Mouse (Mus musculus): ENCODE measurements around the gene Slc39a11.

The Slc39a11 gene

DNA sequence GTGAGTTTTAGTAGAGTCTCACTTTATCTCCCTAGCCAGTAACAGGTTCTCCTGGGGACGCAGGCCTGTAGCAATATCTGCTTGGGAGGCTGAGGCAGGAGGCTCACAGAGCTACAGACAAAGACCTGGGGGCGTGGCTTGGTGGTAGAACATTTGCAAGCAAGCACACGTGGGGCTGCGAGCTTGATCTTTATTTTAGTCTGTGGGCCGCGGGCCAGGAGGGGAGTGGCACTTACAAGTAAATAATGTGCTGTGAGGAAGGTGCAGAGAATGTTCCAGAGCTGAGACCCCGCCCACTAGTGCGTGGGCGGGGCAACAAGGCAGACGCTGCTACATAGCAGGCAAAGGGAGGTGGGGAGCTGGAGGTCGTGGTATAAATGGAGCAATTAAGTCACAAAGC, 250.3 kb downstream of the Slc39a11 start:
- no peak for DNase-seq (ENCODE audit: low spot score)

DNA sequence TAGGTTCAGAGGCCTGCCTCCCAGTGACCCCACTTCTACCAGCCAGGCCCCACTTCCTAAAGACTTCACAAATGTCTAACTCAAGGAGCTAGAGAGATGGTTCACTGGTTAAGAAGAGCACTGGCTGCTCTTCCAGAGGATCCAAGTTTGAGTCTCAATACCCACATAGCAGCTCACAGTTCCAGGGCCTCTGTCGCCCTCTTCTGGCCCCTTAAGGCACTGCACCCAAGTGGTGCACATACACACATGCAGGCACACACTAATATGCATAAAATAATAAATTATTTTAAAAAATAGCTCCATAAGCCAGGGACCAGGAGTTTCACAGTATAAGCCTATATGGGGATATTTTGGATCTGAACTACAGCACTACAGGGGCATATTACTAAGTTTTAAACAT, 252.5 kb downstream of the Slc39a11 start:
- no peak for DNase-seq (ENCODE audit: low spot score)

DNA sequence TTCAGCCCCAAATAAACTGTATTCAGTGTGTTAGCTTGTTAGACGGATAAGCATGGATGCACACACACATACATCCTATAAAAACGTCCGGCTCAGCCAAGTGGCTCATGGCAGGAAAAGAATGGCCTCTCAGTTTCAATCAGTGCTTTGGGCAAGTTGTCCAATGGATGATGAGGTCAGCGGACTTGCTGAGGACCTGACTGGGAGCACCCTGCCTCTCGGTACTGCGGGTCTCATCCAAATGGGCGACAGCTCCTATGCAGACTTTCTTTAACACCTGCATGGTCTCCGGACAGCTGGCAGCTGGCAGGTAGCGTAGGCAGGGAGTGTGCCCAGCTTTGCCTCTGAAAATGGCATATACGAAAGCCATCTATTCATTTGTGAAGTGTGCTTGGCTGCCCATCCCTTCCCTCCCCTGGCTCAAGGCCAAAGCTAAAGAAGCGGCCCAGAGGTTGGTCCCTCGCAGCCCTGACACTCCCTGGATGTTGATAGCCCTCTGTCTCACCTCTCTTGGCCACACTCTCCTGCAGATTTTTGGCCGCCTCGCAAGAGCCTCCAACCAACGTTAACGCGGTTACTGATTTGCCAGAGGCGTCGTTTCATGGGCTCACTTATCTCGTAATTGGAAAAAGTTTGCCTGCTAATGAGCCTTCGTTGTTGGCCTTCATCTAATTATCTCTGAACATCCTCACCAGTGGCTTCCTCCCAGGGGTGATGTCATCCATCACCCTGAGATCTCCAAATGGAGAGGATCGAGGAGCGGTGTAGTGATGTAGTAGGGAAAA, 256.3 kb downstream of the Slc39a11 start:
- DNase-seq (ENCODE audit: low spot score): no peak

DNA sequence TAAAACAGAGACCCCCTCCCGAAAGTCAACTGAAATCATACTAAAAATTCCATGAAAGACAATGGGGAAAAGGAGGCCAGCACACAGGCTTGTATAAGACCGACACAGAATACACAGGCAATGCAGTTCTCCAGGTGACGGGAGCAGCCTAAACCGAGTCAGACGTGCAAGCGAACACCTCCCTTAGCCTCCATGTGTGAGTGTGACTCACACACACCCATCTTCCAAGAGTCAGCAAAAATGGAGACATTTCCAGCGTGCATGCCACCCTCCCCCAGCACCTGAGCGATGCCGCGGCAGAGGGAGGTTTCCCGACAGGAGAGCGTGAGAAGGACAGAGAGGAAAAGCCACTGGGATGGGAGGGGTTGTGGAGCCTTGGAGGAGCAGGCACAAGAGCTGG, 258.2 kb downstream of the Slc39a11 start:
- DNase-seq (ENCODE audit: low spot score): no peak

DNA sequence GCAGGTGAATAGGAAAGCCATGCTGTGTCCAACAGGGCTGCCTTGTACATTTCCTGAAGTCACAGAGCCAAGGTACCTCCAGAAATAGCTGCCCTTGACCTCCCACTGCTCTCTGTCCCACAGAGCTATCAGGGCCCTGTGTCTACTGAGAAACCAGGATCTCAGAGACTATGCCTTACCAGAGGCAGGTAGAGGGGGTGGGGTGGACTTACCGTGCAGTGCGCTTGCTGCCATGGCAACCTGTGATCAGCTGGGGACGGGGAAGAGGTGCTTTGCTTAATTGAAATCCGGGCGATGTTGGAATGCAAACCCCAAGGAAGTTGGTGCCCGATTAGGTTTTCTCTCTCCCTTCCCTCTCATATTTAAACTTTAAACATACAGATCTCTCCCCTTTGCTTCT, 260.2 kb downstream of the Slc39a11 start:
- DNase-seq (ENCODE audit: low spot score): no peak

DNA sequence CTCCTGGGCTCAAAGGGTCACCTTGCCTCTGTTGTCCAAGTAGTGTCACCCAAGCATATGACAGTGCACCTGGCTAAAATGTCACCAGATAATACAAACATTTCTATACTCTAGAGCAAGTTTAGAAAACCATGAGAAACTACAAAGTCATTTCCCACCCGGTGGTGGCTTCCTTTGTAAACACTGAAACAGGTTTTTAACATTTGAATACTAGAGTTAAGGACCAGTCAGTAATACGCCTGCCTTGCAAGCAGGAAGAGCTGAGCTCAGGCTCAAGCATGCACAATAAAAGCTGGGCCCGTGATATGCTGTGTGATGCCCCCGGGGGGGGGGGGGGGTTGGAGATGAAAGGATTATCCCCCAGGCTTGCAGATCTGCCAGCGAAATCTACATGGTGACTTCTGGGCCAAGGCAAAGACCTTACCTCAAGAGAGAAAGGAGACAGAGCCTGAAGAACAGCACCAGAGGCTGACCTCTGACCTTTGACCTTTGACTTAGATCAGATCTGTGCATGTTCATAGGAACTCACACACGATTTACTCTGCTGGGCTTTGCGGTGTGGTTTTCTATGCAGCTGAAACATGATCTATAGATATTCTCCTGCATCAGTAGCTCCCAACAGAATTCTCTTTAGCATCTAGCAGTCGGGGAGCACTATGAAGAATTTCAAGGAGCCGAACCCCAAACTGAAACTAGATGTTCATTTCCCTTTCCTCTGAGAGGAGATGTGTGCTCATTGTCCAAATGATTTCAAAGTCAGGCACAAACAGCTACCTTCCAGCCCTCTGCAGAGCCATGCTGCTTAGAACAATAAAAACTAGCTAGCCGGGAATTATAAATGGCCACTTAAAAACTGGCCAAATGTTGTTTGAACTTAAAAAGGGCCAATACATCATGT, 267.0 kb downstream of the Slc39a11 start:
- DNase-seq (ENCODE audit: low spot score): no peak

DNA sequence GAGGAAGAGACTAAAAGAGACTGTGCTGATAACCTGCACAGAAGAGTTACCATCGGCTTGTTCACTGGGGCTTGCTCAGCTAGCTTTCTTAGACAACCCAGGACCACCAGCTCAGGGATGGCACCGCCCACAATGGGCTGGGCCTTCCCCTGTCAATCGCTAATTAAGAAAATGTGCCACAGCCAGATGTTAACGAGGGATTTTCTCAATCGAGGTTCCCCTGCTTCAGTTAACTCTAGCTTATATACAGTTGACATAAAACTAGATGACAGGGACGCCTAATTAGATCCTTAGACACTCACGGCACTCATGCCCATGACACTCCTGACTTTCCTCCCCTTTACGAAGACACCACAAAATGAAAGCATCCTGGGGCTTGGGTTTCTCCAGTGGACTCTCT, 268.3 kb downstream of the Slc39a11 start:
- no peak for DNase-seq (ENCODE audit: low spot score)

DNA sequence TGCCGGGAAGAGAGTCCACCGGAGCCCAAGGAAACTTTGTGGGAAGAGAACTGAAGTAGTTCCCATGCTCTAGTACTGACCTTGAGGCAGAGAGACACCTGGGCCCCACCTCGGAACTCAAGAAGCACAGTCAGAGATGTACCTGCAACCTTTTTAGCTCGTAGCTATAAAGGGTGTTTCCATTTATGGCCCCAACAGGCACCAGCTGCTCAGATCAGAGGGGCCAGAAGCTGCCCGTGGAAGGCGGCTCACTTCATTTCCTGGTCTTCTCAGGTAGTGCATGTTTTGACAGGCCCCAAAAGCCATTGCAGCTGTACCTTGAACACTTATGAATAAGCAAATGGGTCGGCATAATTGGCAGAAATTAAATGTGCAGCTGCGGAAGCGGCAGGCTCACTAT, 271.0 kb downstream of the Slc39a11 start:
- DNase-seq (ENCODE audit: low spot score): no peak

DNA sequence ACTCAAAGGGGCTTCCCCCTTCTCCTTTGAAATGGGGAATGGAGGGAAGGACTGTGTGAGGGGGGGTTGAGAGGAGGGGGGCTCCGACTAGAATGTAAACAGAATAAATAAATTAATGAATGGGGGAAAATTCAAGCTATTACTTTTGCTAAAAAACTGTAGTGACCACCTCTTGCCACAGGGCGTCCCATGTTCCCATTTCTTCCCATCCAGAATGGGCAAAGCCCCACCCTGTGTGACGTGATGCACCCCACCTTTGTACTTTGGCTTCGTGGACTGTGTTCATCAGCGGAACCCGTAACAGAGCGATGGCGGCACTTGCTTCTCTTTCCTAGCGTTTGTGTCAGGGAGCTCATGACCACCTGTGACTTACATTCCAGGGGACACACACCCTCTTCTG, 273.8 kb downstream of the Slc39a11 start:
- DNase-seq (ENCODE audit: low spot score): no peak

DNA sequence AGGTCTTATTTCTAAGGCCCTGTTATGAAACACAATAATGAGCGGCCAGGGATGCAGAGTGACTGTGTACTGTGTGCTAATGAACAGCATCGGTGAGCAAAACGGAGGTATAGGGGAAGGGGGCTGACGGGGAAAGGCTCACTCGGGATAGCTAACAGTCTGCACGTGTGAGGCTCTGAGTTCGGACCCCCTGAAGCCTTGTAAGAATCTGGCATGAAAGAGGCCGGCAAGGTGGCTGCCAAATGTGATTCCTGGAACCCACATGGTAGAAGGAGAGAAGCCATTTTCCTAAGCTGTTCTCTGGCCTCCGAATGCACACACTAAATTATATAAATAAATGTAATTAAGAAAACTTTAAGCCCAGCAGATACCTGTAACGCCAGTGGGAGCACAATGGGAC, 276.0 kb downstream of the Slc39a11 start:
- no peak for DNase-seq (ENCODE audit: low spot score)

DNA sequence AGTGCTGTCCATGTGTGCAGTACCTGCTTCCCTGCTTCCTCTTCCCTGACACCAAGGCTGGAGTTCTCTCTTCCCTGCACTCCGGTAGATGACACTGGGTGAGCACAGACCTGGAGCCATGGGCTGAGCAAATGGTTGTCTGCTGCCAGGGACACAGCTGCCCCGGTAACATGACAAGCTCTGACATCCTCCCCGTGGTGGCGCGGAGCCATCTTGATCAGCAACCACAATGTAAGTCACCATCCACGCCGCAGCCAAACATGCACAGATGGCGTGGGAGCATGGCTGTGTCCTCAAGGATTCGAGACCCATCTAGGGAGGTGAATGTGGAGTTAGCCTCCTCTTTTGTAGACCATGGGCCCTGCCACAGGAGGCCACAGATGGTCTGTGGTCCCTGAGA, 276.5 kb downstream of the Slc39a11 start:
- no peak for DNase-seq (ENCODE audit: low spot score)

DNA sequence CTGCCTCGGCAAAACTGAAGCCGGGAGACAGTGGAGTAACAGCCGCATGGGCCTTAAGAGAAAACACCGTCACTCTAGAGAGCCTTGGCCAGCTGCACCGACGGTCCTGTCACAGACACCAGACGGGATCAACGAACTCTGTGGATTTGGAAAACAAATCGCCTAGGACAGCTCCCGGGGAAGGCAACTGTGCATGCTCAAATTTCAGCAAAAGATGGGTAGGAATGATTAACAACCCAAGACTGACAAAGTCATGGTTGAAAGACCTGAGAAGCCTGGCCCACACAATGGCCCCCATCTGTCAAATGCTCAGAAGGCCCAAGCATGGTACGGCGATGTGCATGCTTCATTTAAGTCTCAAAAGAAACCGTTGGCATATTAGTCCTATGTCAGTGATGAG, 281.8 kb downstream of the Slc39a11 start:
- no peak for DNase-seq (ENCODE audit: low spot score)

DNA sequence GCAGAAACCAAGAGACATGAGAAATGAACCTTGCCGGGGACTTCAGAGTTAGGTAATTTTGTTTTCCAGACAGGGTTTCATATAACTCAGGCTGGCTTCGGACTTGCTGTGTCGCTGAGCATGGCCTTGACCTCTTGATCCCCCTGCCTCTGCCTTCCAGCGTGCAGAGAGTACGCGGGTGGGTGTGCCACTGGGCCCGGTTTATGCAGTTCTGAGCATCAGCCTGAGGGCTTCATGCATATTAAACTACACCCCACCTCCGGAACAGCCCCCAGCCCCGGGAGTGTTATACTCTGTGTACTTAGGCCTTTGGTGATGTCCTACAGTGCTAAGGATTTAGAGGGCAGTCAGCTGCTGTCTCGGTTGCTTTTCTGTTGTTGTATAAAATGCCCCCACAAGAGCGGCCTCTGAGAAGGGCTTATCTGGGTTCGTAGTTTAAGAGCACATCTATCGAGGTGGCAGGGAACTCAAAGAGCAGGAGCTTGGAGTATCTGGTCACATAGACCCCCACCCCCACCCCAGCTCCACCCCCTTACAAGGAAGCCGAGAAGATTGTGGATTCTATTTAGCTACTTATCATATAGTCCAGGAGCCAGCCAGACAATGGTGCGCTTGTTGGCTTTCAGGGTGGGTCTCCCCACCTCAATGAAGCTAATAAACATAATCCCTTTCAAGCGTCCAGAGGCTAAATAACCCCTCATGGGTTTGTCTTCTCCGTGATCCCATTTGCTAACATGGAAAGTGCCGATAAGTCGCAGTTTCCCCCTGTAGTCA, 283.4 kb downstream of the Slc39a11 start:
- no peak for DNase-seq (ENCODE audit: low spot score)

DNA sequence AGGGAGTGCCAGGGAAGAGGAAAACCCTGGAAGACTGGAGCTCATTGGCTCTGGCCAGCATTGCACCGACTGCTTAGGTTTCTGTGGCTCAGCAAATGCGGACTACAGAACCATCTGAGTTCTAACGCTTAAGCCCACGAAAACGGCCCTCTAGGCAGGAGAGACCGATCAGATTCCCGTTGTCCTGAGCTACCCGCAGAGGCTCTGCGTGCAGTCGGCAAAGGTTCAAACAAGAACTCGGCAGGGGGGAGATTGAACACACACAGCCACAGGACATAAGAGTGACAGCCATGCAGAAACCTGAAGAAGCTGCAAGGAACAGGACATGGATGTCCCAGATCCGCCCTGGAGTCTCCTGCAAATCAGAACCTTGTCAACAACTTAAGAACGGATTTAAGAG, 286.1 kb downstream of the Slc39a11 start:
- no peak for DNase-seq (ENCODE audit: low spot score)

DNA sequence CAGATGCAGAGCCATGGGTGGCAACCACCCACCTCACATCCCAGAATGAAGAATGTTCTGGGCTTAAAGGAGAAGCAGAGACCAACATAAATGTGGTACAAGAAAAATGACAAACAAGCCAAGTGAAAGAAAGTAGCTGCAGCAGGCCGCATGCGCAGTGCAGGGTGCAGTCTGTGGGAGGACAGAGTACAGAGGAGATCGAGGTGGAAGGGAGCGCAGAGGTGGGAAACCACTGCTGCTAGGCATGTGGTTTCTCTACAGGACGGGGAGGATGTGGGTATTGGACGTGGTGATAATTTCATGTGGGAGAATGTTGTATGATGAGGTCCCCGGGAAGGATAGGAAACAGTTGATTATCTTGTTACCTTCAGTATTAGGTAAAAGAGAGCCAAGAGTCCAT, 287.3 kb downstream of the Slc39a11 start:
- no peak for DNase-seq (ENCODE audit: low spot score)

DNA sequence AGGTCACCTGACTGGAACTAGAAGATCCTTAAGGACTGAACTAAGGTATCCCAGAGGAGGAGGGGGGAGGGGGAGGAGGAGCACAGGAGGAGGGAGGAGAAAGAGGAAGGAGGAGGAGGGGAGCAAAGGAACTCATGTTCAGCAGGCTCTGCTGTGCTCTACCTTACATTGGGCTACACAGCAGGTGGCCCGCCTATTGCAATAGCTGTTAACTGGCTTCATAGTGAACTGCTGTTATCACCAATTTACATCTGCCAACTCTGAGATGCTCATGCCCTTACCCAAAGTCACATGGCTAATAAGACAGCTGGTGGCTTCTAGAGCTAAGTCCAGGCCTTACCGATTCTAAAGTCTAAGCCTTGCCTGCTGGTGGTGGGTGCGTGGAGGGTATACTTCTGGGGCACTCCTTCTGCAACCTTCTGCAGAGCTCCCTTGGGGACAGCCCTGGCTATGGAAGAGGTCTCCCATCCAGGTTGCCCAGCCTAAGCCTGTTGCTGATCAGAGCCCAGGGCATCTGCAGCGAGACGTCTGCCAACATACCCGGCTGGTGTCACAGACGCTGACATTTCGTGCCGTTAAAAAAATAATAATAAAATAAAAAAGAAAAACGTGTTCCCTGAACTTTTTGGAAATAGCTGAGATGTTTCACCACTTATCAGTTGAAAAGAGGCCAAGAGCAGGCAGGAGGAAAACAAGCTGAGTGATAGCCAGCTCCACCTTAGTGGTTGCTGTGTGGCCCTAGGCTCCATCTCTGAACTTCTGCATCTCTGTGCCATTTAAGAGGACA, 289.6 kb downstream of the Slc39a11 start:
- no peak for DNase-seq (ENCODE audit: low spot score)

DNA sequence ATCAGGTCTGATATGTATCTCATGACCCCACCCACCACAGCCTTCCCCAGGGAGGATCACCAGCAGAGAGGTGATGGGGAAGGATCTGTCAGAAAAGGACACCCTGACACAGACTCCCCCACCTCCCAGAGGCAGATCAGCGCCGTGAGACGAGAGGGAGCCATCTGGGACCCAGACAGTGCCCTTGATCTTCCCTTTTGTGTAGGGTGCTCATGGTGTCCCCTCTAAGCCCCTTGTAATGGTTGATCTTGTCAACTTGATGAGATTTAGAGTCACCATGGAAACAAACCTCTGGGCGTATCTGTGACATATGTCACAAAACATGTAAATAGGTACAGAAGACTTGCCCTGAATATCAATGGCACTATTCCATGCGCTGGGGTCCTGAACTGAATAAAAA, 293.9 kb downstream of the Slc39a11 start:
- DNase-seq (ENCODE audit: low spot score): no peak

DNA sequence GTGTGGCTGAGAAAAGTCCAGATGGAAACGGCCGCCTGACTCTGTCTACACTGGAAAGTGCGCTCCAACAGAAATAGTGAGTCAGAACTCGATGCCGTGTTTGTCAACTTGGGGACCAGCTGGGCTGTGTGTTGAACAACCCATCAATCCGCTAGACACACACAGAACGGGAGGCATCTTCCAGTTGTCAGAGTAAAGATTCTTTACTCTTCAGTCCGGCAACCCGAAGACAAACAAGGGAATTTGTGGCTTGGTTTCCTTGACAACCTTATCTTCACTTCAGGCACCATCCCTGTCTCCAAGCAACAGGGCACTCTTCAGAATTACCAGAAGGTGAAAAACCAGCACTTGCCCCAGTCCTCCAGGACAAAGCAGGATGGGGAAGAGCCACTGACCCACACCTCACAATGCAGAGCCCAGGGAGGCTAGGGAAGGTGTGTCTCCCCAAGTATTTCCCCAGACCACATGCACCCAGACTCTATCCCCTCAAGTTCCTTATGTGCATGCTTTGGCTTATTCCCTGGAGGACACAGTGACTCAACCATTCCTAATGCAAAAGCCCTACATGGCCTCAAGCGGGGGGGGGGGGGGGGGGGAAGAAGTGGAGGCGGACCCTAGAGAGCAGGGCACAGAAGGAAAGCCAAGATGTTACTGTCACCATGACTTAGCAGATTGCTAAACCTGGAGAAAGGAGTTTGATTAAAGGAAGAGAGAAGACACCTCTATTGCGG, 297.6 kb downstream of the Slc39a11 start:
- no peak for DNase-seq (ENCODE audit: low spot score)

DNA sequence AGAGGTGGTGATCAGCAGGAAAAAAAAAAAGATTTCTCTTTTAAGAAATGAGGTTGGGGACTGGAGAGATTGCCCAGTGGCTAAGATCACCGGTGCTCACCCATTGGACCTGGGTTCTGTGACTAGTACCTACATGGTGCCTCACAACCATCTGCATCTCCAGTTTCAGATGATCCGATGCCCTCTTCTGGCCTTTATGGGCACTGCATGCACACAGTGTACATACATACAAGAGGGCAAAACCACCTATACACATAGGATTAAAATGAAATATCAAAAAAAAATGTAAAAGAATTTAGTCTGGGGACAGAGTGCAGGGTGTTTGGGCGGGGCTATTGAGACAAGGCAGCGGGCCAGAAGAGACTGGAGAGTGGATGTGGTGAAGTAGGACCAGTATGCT, 299.3 kb downstream of the Slc39a11 start:
- no peak for DNase-seq (ENCODE audit: low spot score)

DNA sequence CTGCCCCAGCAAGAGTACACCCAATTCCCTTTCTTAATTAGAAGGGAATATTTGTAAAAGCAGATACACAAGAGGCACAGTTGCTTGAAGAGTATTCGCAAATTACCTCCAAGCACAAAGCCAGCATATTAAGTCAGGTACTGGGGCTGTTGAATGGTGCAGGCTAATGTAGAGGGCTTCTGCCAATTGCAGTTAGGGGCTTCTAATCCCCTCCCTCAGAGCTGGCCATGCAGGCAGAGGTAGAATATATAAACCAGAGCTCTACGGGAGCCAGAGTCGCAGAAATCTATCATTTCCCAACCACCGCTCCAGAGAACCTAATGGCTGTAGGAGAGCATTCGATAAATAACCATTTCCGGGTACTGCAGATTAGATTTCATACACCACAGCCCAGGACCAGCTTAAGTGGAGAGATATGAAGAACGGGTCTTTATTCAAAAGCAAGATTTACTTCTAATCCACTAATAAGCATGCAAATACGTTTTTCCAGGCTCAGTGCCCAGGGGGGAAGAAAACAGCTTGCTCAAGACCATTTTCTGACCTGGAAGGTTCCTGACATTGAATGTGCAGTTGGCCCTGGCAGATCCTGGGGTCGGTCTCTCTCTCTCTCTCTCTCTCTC, 302.9 kb downstream of the Slc39a11 start:
- no peak for DNase-seq (ENCODE audit: low spot score)

DNA sequence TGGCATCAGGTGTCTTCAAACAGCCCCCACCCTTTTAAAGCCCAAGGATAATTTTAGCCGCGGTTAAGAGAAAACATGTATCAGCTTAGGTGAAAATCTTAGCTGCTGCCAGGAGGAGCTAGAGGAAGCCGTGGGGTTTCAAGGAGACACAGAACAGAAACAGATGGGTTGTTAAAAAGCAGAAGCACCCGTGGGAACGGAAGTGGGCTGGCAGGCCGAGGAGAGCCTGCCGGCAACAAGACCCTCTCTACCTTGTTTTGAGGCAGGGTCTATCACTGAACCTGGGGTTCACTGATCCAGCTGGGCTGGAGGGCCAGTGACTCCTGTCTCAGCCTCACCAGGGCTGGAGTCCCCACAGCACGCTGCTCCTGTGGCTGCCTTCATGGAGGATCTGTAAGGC, 310.1 kb downstream of the Slc39a11 start:
- DNase-seq (ENCODE audit: low spot score): no peak
